Mouse (Mus musculus): ENCODE measurements at regions not wholly inside any gene's neighbourhood (a gene's known extent, or its start where the extent isn't known, plus 50 kb on each side); places are given as distances from the start of the nearest gene placed in this dataset.

DNA sequence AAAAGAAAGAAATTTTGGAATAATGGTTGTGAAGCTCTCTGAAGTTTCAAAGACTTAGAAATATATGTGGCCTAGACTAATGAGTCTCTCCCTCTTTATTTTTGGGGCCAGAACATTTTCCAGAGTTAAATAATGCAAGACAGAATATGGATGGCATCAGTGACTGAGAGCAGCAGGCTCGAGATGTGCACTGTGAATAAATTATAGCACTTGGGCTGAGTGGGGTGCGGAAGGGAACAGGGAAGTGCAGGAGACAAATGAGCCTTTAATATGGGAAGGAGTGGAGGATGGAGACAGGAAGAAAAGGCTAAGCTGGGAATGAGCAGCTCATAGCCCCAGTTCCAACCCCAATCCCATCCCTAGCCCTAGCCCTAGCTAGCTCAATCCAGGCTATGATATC lies 108.0 kb upstream of the Plxna4 start:
- Histone ChIP-seq H3K4me3 (no peak overlapping the region), H3K4me1 (replicated peaks) (no peaks in the 10 kb centered on the region), H3K27me3 (no peaks in the 10 kb centered on the region), H3K27ac (replicated peaks) (no peak overlapping the region), H3K36me3 (no peaks in the 10 kb centered on the region), H3K9me3 (no peaks in the 10 kb centered on the region), H3K9ac (no peak overlapping the region), H3K4me2 (no peak overlapping the region)
- 72% methylated on average over 2 of the region's 2 CpGs for WGBS
- no peak for ATAC-seq (ENCODE audit: low FRiP score, low read depth)

DNA sequence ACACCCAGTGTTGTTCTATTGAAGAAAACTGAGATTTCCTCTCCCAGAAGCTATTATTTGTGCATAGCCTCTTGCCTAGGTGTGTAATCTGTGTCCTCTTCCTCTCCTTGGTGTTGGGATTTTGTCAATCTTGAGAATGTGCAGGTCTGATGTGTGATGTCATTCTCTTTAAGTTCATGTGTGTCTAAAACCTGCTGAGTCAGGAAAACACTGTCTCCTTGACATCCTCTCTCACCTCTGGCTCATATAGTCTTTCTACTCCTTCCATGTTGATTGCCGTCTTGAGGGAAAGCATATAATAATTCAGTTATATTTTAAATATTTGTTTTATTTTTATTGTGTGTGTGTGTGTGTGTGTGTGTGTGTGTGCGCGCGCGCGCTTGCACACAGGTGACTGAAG lies 84.6 kb upstream of the Plxna4 start:
- Histone ChIP-seq H3K36me3 (no peaks in the 10 kb centered on the region), H3K27me3 (no peaks in the 10 kb centered on the region), H3K9me3 (no peaks in the 10 kb centered on the region), H3K4me1 (replicated peaks) (no peaks in the 10 kb centered on the region), H3K4me2 (no peak overlapping the region), H3K4me3 (no peak overlapping the region), H3K9ac (no peak overlapping the region), H3K27ac (replicated peaks) (no peak overlapping the region)
- ATAC-seq (ENCODE audit: low FRiP score, low read depth) = no peak
- 98% methylated on average over 6 of the region's 6 CpGs for WGBS

DNA sequence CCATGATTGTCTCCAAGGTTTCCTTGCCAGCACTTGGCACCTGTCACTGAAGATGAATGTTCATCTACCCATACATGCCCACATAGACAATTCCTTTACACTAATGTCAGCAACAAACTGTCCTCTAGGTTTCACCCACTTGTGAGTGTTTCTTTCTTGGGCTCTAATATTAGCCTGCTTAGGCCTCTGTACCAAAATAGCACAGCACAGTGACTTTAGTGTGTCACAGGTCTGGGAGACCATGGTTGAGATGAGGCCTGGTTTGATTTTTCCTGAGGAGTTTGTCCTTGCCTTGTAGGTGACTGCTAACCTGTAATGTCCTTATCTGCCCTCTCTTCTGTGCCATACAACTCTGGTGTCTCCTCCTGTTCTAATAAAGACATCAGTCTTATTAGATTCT lies 71.8 kb upstream of the Plxna4 start:
- no peak overlapping the region for H3K4me2 ChIP-seq

DNA sequence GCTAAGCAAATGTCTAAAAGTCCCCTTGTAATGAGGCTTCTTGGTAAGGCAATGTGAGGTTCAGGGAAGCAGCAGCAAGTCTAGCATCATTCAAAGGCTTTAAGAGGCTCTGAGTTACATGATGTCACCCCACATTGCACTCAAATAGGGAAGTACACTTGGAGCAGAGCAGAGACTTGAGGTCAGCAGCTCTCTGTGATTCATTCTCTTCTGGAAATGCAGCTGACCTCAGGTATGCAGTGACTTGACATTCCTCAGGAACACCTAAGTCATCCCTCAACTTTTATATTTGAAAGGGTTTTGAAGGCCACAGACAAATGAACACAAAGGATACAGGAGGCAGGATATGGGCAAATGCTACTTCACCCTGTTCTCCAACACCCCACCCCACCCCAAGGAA lies 69.4 kb upstream of the Plxna4 start:
- no peak overlapping the region for H3K4me2 ChIP-seq
- no peaks in the 10 kb centered on the region for H3K36me3 ChIP-seq
- H3K27me3 ChIP-seq = no peaks in the 10 kb centered on the region
- no peaks in the 10 kb centered on the region for H3K9me3 ChIP-seq
- no peak overlapping the region for H3K4me3 ChIP-seq
- H3K9ac ChIP-seq = no peak overlapping the region
- no peaks in the 10 kb centered on the region for H3K4me1 ChIP-seq (replicated peaks)
- ATAC-seq (ENCODE audit: low FRiP score, low read depth) = no peak
- no peak overlapping the region for H3K27ac ChIP-seq (replicated peaks)

More for the DNA sequence above, 71.8 kb upstream of the Plxna4 start:
- H3K9me3 ChIP-seq = no peaks in the 10 kb centered on the region
- no peak for ATAC-seq (ENCODE audit: low FRiP score, low read depth)
- no peak overlapping the region for H3K4me3 ChIP-seq
- no peak overlapping the region for H3K9ac ChIP-seq
- no peaks in the 10 kb centered on the region for H3K4me1 ChIP-seq (replicated peaks)
- H3K36me3 ChIP-seq = no peaks in the 10 kb centered on the region
- H3K27me3 ChIP-seq = no peaks in the 10 kb centered on the region
- no peak overlapping the region for H3K27ac ChIP-seq (replicated peaks)

DNA sequence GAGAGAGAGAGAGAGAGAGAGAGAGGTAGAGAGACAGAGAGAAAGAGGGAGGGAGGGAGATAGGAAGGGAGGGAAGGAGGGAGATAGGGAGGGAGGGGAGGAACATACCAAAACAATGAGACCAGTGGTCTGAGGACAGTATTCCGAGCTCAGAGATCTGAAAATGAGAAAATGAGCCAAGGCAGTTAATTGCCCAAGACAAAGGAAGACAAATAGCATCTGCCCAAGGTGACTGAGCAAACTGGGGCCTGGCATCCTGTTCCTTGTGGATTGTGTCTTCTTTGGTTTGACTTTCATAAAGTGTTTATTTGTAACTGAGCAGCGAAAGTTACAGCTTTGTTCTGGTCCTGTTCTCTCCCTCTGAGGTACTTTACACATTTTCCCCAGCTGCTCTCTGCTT lies 66.2 kb upstream of the Plxna4 start:
- 74% methylated on average over 2 of the region's 2 CpGs for whole genome bisulfite sequencing
- H3K36me3 ChIP-seq = no peaks in the 10 kb centered on the region

DNA sequence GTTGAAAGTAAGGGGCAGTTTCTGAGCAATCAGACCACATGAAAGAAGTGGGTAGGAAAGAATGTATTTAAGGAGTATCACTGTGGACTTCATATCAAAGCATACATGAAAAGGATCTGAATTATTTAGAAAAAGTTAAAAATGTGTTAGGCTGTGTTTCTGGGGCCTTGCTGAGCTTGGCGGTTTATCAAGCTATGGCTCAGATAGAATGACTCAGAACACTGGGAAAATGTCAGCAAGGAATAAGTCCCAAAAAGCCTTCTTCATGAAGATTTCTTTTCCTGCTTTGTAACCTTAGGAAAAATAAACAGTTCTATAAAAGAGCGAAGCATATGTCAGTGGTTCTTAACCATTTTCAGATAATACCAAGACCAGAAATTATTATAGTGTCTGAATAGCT lies 56.0 kb upstream of the Plxna4 start:
- H3K9ac ChIP-seq = no peak overlapping the region
- no peaks in the 10 kb centered on the region for H3K36me3 ChIP-seq
- 93% methylated on average over 2 of the region's 2 CpGs for WGBS
- no peak overlapping the region for H3K4me2 ChIP-seq
- no peak for ATAC-seq (ENCODE audit: low FRiP score, low read depth)
- H3K27me3 ChIP-seq = no peaks in the 10 kb centered on the region
- H3K4me1 ChIP-seq (replicated peaks) = no peaks in the 10 kb centered on the region
- no peaks in the 10 kb centered on the region for H3K9me3 ChIP-seq
- H3K4me3 ChIP-seq = no peak overlapping the region
- no peak overlapping the region for H3K27ac ChIP-seq (replicated peaks)

More for the DNA sequence above, 66.2 kb upstream of the Plxna4 start:
- H3K9me3 ChIP-seq = no peaks in the 10 kb centered on the region
- no peak overlapping the region for H3K4me2 ChIP-seq
- no peak overlapping the region for H3K4me3 ChIP-seq
- H3K4me1 ChIP-seq (replicated peaks) = no peaks in the 10 kb centered on the region
- H3K9ac ChIP-seq = no peak overlapping the region
- no peak overlapping the region for H3K27ac ChIP-seq (replicated peaks)
- no peaks in the 10 kb centered on the region for H3K27me3 ChIP-seq
- no peak for ATAC-seq (ENCODE audit: low FRiP score, low read depth)

DNA sequence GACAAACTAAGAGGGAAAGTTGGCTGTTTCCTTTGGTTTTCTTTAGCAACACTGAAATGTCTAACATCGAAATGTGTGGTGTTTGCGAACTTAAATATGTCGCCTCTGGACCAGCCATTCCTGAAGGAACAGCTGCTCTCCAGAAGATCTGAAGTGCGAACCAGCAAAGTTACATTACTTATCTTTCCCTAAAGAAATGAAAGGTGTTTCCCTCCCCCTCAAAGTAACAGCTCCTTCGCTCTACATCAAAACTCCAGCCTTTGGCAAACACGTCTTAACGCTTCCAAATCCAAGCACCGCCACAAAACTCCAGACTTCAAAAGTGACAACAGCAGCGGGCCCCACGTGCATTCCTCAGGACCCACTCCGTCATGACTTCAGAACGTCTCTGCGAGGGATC lies 50.9 kb upstream of the Plxna4 start:
- 94% methylated on average over 13 of the region's 13 CpGs for WGBS
- Histone ChIP-seq H3K9ac (no peak overlapping the region), H3K36me3 (no peaks in the 10 kb centered on the region)

More for the DNA sequence above, 50.9 kb upstream of the Plxna4 start:
- H3K4me1 ChIP-seq (replicated peaks) = no peaks in the 10 kb centered on the region
- H3K4me3 ChIP-seq = no peak overlapping the region
- no peaks in the 10 kb centered on the region for H3K9me3 ChIP-seq
- no peak overlapping the region for H3K4me2 ChIP-seq
- no peaks in the 10 kb centered on the region for H3K27me3 ChIP-seq
- ATAC-seq (ENCODE audit: low FRiP score, low read depth) = no peak
- no peak overlapping the region for H3K27ac ChIP-seq (replicated peaks)
